Mouse (Mus musculus) embryo, embryonic 11 days (tissue): ENCODE results near the gene Abracl.

Experiments used
- DNase-seq: peaks from one replicate; pipeline ENCODE4 v3.0.0-alpha.2; 2015

The Abracl gene

GRCm38 (mm10) chr10:18022741-18023347, at the start of gene Abracl:
Abracl (minus strand) TSS chr10:18023288.
- peak; percentile 89 for DNase-seq

GRCm38 (mm10) chr10:18072871-18073270, 49.8 kb upstream of the Abracl start:
- DNase-seq = no peak

- no peak for DNase-seq
Observed at GRCm38 (mm10) chr10:18070616-18071015, 47.5 kb upstream of the Abracl start.

GRCm38 (mm10) chr10:18070144-18070543, 47.1 kb upstream of the Abracl start:
- no peak for DNase-seq

- DNase-seq = no peak
Observed at GRCm38 (mm10) chr10:18069576-18069975, 46.5 kb upstream of the Abracl start.

- no peak for DNase-seq
Observed at GRCm38 (mm10) chr10:18068880-18069279, 45.8 kb upstream of the Abracl start.

- no peak for DNase-seq
Observed at GRCm38 (mm10) chr10:18067761-18068446, 44.8 kb upstream of the Abracl start.

- no peak for DNase-seq
Observed at GRCm38 (mm10) chr10:18066031-18066439, 42.9 kb upstream of the Abracl start.

- no peak for DNase-seq
Observed at GRCm38 (mm10) chr10:18064606-18065228, 41.6 kb upstream of the Abracl start.

- no peak for DNase-seq
Observed at GRCm38 (mm10) chr10:18061533-18061932, 38.4 kb upstream of the Abracl start.

- no peak for DNase-seq
Observed at GRCm38 (mm10) chr10:18060778-18061177, 37.7 kb upstream of the Abracl start.

- no peak for DNase-seq
Observed at GRCm38 (mm10) chr10:18059807-18060206, 36.7 kb upstream of the Abracl start.

GRCm38 (mm10) chr10:18058681-18059338, 35.7 kb upstream of the Abracl start:
- DNase-seq = no peak

GRCm38 (mm10) chr10:18056391-18056745, 33.3 kb upstream of the Abracl start:
- DNase-seq = peak; percentile 27

GRCm38 (mm10) chr10:18055696-18056390, 32.8 kb upstream of the Abracl start, which contains the start of gene Reps1:
Reps1 (plus strand) TSS chr10:18055861.
- peak; percentile 71 for DNase-seq

GRCm38 (mm10) chr10:18055009-18055695, 32.1 kb upstream of the Abracl start:
- DNase-seq = peak; percentile 92

- DNase-seq = peak; percentile 20
Observed at GRCm38 (mm10) chr10:18047380-18048146, 24.5 kb upstream of the Abracl start.

- no peak for DNase-seq
Observed at GRCm38 (mm10) chr10:18046380-18046779, 23.3 kb upstream of the Abracl start.

GRCm38 (mm10) chr10:18036849-18037248, 13.8 kb upstream of the Abracl start:
- no peak for DNase-seq

- no peak for DNase-seq
Observed at GRCm38 (mm10) chr10:18034408-18034807, 11.3 kb upstream of the Abracl start.

- DNase-seq = peak; percentile 90
Observed at GRCm38 (mm10) chr10:18022312-18022711, 776 bp downstream of the Abracl start.
